Mouse (Mus musculus) olfactory bulb, adult 2 months (tissue): Measurements from ENCODE around the gene Tymp. TPM values are rescaled to one million over a fixed set of nuclear protein-coding genes. Genes with fewer than 3 reads are reported as not detected.

Experiments
- H3K27ac ChIP-seq: fragments of 200-500 bp; 2 replicates; pipeline ENCODE4 v1.5.1; 2012; ENCODE audit warnings: low read depth, low read length; ENCODE audit not compliant: insufficient read depth
- H3K4me1 ChIP-seq: fragments of 200-500 bp; 2 replicates; pipeline ENCODE4 v1.6.1; 2012; ENCODE audit warnings: low read length; ENCODE audit not compliant: control insufficient read depth, insufficient read depth
- H3K4me3 ChIP-seq: fragments of 200-500 bp; 2 replicates; pipeline ENCODE4 v1.5.1; 2012; ENCODE audit warnings: mild to moderate bottlenecking, low read depth, low read length, moderate library complexity; ENCODE audit not compliant: insufficient read depth
- CTCF ChIP-seq: fragments of 200-500 bp; IDR thresholded peaks from 2 replicates; pipeline ENCODE4 v1.5.1; 2012; ENCODE audit warnings: low read depth, mild to moderate bottlenecking, low read length, moderate library complexity; ENCODE audit not compliant: insufficient read depth
- POLR2A ChIP-seq: fragments of 200-500 bp; IDR thresholded peaks from 2 replicates; pipeline ENCODE4 v1.6.1; 2012; ENCODE audit warnings: mild to moderate bottlenecking, low read depth, low read length, moderate library complexity; ENCODE audit not compliant: insufficient read depth
- WGBS: fragments of 180-500 bp; shearing (Covaris S2); methylation state at CpG from one replicate; pipeline ENCODE4 v1.1.7; 2018; 5-methylcytosine and 5-hydroxymethylcytosine counted together
- polyA plus RNA-seq: library from polyadenylated mRNA; stranded (reverse); fragments of >200 nt; gene quantifications from 2 replicates; pipeline ENCODE4 v1.2.4, GENCODE M21; 2012; ENCODE audit warnings: low replicate concordance; ENCODE audit not compliant: missing spikeins, insufficient read depth, insufficient read length

The Tymp gene
- polyA plus RNA-seq, 1 experiment: not detected

- 55% methylated on average over 2 of the region's 2 CpGs for WGBS
- no peak overlapping the region for H3K27ac ChIP-seq
- no peak overlapping the region for H3K4me3 ChIP-seq
- no peaks in the 10 kb centered on the region for H3K4me1 ChIP-seq
- TF ChIP-seq POLR2A (no peak), CTCF (no peak)
Observed at GRCm38 (mm10) chr15:89398146-89398545, 21.3 kb upstream of the Tymp start.

- WGBS: 92% methylated on average over 4 of the region's 4 CpGs
- Histone ChIP-seq H3K4me1 (no peaks in the 10 kb centered on the region), H3K4me3 (no peak overlapping the region), H3K27ac (no peak overlapping the region)
- TF ChIP-seq POLR2A (no peak), CTCF (no peak)
Observed at GRCm38 (mm10) chr15:89396883-89397282, 20.0 kb upstream of the Tymp start.

- H3K4me1 ChIP-seq: no peaks in the 10 kb centered on the region
- 82% methylated on average over 10 of the region's 10 CpGs for WGBS
- H3K4me3 ChIP-seq: no peak overlapping the region
- TF ChIP-seq CTCF: no peak
- H3K27ac ChIP-seq: no peak overlapping the region
Observed at GRCm38 (mm10) chr15:89390081-89390480, 13.2 kb upstream of the Tymp start.

GRCm38 (mm10) chr15:89387127-89387526 is 10.3 kb upstream of the Tymp start:
- Histone ChIP-seq H3K27ac (no peak overlapping the region), H3K4me1 (no peaks in the 10 kb centered on the region), H3K4me3 (no peak overlapping the region)
- TF ChIP-seq POLR2A (no peak), CTCF (no peak)
- 54% methylated on average over 12 of the region's 12 CpGs for WGBS

- no peak within 1 kb of the TSS for H3K27ac ChIP-seq
- no peaks in the 10 kb centered on the region for H3K4me1 ChIP-seq
- 87% methylated on average over 7 of the region's 7 CpGs for WGBS
- no peak within 1 kb of the TSS for H3K4me3 ChIP-seq
- TF ChIP-seq CTCF: no peak
- TF ChIP-seq POLR2A: no peak
Observed at GRCm38 (mm10) chr15:89384617-89385016, 7.8 kb upstream of the Tymp start, which contains the start of gene Klhdc7b. Gene Klhdc7b (plus strand): TSS chr15:89384917.

- peaks cover 18% of the 10 kb centered on the region for H3K4me1 ChIP-seq
- TF ChIP-seq CTCF (no peak), POLR2A (no peak)
- H3K27ac ChIP-seq: no peak overlapping the region
- H3K4me3 ChIP-seq: no peak overlapping the region
- WGBS: 36% methylated on average over 10 of the region's 10 CpGs
Observed at GRCm38 (mm10) chr15:89379429-89379828, 2.6 kb upstream of the Tymp start.

GRCm38 (mm10) chr15:89378831-89379401 is 2.1 kb upstream of the Tymp start, which contains the start of gene Odf3b:
Gene Odf3b (minus strand): TSS chr15:89379282.
- WGBS: 4% methylated on average over 33 of the region's 33 CpGs
- no peak for TF ChIP-seq POLR2A
- no peak for TF ChIP-seq CTCF
- Histone ChIP-seq H3K27ac (no peak within 1 kb of the TSS), H3K4me1 (peaks cover 22% of the 10 kb centered on the region), H3K4me3 (peak within 1 kb of the TSS; percentile 33)

- peaks cover 25% of the 10 kb centered on the region for H3K4me1 ChIP-seq
- peak overlapping the region; percentile 33 for H3K4me3 ChIP-seq
- 17% methylated on average over 46 of the region's 46 CpGs for WGBS
- TF ChIP-seq CTCF (no peak), POLR2A (no peak)
- H3K27ac ChIP-seq: no peak overlapping the region
Observed at GRCm38 (mm10) chr15:89377938-89378828, 1.3 kb upstream of the Tymp start.

- peaks cover 32% of the 10 kb centered on the region for H3K4me1 ChIP-seq
- TF ChIP-seq CTCF: no peak
- TF ChIP-seq POLR2A: no peak
- H3K4me3 ChIP-seq: no peak overlapping the region
- no peak overlapping the region for H3K27ac ChIP-seq
- 8% methylated on average over 18 of the region's 18 CpGs for whole genome bisulfite sequencing
Observed at GRCm38 (mm10) chr15:89377362-89377761, 523 bp upstream of the Tymp start.
